Mouse (Mus musculus) stomach, embryonic 14.5 days (tissue): Measurements from ENCODE around the gene Wrap73. TPM values are rescaled to one million over a fixed set of nuclear protein-coding genes. Genes with fewer than 3 reads are reported as not detected.

Source experiments
- ATAC-seq: fragments of 200-750 bp; cut with Nextera tagmentation; 2 replicates; pipeline ENCODE4 v1.8.0; 2017; ENCODE audit warnings: low read depth, moderate TSS enrichment; ENCODE audit not compliant: insufficient number of reproducible peaks, insufficient read depth, low FRiP score
- H3K27ac ChIP-seq: fragments of 300-500 bp; sonication (generic); 2 replicates; pipeline ENCODE4 v1.5.1; 2014; ENCODE audit warnings: mild to moderate bottlenecking, low read length, moderate library complexity, mixed read lengths
- H3K27me3 ChIP-seq: fragments of 300-500 bp; sonication (generic); 2 replicates; pipeline ENCODE4 v1.6.1; 2014; ENCODE audit warnings: low read length, control low read depth, mixed read lengths; ENCODE audit not compliant: control insufficient read depth, insufficient read depth
- H3K36me3 ChIP-seq: fragments of 300-500 bp; sonication (generic); 2 replicates; pipeline ENCODE4 v1.6.1; 2014; ENCODE audit warnings: mild to moderate bottlenecking, control low read depth, low read length, moderate library complexity, mixed read lengths; ENCODE audit not compliant: control insufficient read depth, insufficient read depth
- H3K4me1 ChIP-seq: fragments of 300-500 bp; sonication (generic); 2 replicates; pipeline ENCODE4 v1.6.1; 2014; ENCODE audit warnings: low read length, control low read depth, mixed read lengths; ENCODE audit not compliant: control insufficient read depth, insufficient read depth
- H3K4me2 ChIP-seq: fragments of 300-500 bp; sonication (generic); replicated peaks from 2 replicates; pipeline ENCODE4 v1.6.1; 2014; ENCODE audit warnings: low read depth, low read length, control low read depth
- H3K4me3 ChIP-seq: fragments of 300-500 bp; sonication (generic); 2 replicates; pipeline ENCODE4 v1.5.1; 2014; ENCODE audit warnings: low read depth, low read length, control low read depth
- H3K9ac ChIP-seq: fragments of 300-500 bp; sonication (generic); replicated peaks from 2 replicates; pipeline ENCODE4 v1.6.1; 2014; ENCODE audit warnings: low read depth, mild to moderate bottlenecking, control low read depth, low read length, moderate library complexity, mixed read lengths
- H3K9me3 ChIP-seq: fragments of 300-500 bp; sonication (generic); 2 replicates; pipeline ENCODE4 v1.6.1; 2016; ENCODE audit warnings: low read depth, low read length, control low read depth; ENCODE audit not compliant: control insufficient read depth
- WGBS: fragments of 180-500 bp; shearing (Covaris S2); extraction: QIAGEN DNeasy Blood & Tissue Kit; methylation state at CpG from one replicate; pipeline ENCODE4 v1.1.7; 2014; 5-methylcytosine and 5-hydroxymethylcytosine counted together
- polyA plus RNA-seq: library from polyadenylated mRNA; unstranded; fragments of >200 nt; fragmentation: Nextera tagmentation; extraction: Ambion mirVana; gene quantifications from 2 replicates; pipeline ENCODE4 v1.2.1, GENCODE M21; 2014

Wrap73 gene
- polyA plus RNA-seq, 1 experiment from 2014 or later: 41.4 TPM

DNA sequence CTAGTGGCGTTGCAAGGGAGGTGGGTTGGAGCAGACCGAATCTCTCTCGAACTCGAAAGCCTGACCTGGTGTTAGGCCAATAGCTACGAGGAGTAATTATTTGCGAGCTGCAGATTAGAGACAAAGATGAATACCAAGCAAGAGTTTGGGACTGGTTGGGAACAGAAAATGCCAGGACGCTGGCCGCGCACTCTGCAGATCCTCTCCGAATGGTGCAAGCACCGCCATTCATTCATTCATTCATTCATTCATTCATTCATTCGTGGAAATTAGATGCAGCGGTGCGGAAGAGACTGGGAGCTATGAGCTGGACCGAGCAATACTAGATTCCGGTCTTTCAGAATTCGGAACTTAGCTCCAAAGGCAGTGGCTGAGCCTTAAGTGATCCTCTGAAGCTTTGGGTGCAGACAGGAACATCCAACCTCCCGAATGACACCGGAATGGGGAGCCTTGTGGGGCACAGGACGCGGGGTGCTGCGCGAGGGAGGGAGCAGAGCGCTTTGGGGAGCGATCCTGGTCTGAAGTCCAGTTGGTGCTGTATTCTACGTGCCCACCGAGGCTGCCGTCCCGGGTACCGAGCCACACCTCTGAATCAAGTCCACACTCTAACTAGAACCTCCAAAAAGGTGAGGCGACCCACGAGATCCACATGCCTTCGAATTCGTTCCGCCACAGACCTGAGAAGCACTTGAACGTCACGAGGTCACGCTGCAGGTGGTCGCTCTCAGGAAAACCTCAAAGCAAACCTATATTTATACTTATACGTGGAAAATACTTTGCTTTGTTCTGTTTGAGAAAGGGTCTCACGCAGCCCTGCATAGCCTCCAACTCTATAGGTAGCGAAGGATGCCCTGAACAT, 934 bp upstream of the Wrap73 start:
- WGBS: 2% methylated on average over 42 of the region's 42 CpGs
- Histone ChIP-seq H3K9me3 (no peaks in the 10 kb centered on the region), H3K27me3 (peaks cover 31% of the 10 kb centered on the region), H3K4me3 (0 out of 2 replicates have a peak overlapping the region, but pooled peaks have one; percentile 50), H3K9ac (no peak overlapping the region), H3K36me3 (no peaks in the 10 kb centered on the region), H3K4me1 (peaks cover 20% of the 10 kb centered on the region), H3K27ac (no peak overlapping the region), H3K4me2 (peak overlapping the region; percentile 25; the same call in 1 of the 2 replicates)
- no peak for ATAC-seq

DNA sequence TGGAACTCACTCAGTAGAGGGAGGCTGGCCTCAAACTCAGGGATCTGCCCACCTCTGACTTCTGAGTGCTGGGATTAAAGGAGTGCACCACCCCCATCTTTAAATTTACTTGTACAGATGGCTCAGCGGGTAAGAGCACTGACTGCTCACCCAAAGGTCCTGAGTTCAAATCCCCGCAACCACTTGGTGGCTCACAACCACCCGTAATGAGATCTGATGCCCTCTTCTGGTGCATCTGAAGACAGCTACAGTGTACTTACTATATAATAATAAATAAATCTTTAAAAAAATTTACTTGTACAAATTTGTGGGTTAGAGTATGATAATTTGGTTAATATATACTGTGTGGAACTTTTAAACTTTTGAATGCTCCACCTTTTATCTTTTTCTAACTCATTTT, 2.5 kb downstream of the Wrap73 start:
- Histone ChIP-seq H3K9me3 (no peaks in the 10 kb centered on the region), H3K4me1 (peaks cover 16% of the 10 kb centered on the region; the same call in 1 of the 2 replicates), H3K36me3 (peaks cover 7% of the 10 kb centered on the region), H3K9ac (no peak overlapping the region), H3K4me3 (no peak overlapping the region), H3K27me3 (peaks cover 11% of the 10 kb centered on the region), H3K4me2 (no peak overlapping the region), H3K27ac (no peak overlapping the region)
- no peak for ATAC-seq
- 86% methylated on average over 3 of the region's 3 CpGs for WGBS

DNA sequence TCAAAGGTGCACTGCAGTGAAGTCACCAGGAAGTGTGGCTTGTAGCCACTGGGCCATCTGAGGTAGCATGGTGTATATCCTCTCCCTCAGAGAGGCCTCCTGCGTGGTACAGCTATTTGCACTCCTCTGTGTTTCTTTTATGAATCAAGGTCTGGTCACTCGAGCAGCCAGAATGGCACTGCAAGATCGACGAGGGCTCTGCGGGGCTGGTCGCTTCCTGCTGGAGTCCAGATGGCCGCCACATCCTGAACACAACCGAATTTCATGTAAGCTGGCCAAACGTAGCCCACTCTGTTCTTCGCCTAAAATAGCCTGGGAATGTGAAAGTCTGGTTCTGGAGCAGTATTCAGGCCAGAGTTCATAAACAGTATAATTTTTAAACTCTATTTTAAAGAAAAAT, 4.2 kb downstream of the Wrap73 start:
- WGBS: 84% methylated on average over 10 of the region's 10 CpGs
- no peak overlapping the region for H3K27ac ChIP-seq
- peaks cover 15% of the 10 kb centered on the region for H3K36me3 ChIP-seq
- H3K4me2 ChIP-seq: no peak overlapping the region
- peaks cover 10% of the 10 kb centered on the region; the same call in 1 of the 2 replicates for H3K4me1 ChIP-seq
- no peak for ATAC-seq
- no peak overlapping the region for H3K9ac ChIP-seq
- no peaks in the 10 kb centered on the region; the same call in 1 of the 2 replicates for H3K27me3 ChIP-seq
- H3K4me3 ChIP-seq: no peak overlapping the region
- H3K9me3 ChIP-seq: no peaks in the 10 kb centered on the region

DNA sequence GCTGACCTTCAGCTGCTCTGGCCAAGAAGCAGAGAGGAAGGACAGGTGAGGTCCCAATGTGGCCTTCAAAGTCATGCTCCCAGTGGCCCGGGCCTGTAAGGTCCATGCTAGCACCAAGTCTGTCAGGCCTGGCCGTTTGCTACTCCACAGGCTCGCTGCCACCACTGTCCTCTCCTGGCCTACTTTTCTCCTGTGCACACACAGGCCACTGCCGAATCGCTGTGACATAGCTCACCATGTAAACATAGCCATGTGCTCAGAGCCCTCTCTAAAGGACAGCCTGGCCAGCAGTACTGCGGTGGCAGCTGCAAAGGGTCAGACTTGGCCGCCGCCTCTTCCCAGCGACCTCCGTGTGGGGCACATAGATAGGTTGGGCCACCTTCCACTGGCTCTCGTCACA, 11.9 kb downstream of the Wrap73 start:
- Histone ChIP-seq H3K27me3 (no peaks in the 10 kb centered on the region), H3K4me2 (no peak overlapping the region), H3K9ac (no peak overlapping the region), H3K4me1 (no peaks in the 10 kb centered on the region), H3K4me3 (no peak overlapping the region), H3K36me3 (peaks cover 48% of the 10 kb centered on the region), H3K27ac (no peak overlapping the region), H3K9me3 (no peaks in the 10 kb centered on the region)
- WGBS: 67% methylated on average over 11 of the region's 11 CpGs
- no peak for ATAC-seq

DNA sequence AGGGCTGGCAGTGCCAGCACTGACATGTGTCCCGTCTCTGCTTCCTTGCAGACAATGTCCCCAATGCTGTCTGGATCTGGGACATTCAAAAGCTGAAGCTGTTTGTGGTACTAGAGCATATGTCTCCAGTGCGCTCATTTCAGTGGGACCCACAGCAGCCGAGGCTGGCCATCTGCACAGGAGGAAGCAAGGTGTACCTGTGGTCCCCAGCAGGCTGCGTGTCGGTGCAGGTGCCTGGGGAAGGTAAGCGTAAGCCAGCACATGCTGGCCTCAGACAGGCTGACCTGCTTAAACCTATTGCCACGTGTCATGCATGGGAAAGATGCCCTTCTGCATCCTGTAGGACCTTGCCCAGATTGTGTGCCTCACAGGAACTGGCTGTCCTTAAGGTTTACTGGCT, 13.9 kb downstream of the Wrap73 start:
- H3K9me3 ChIP-seq: no peaks in the 10 kb centered on the region
- ATAC-seq: no peak
- peaks cover 39% of the 10 kb centered on the region for H3K36me3 ChIP-seq
- H3K27ac ChIP-seq: no peak overlapping the region
- WGBS: 83% methylated on average over 7 of the region's 7 CpGs
- H3K9ac ChIP-seq: no peak overlapping the region
- H3K4me2 ChIP-seq: no peak overlapping the region
- peaks cover 6% of the 10 kb centered on the region; the same call in 1 of the 2 replicates for H3K4me1 ChIP-seq
- H3K4me3 ChIP-seq: no peak overlapping the region
- H3K27me3 ChIP-seq: no peaks in the 10 kb centered on the region

DNA sequence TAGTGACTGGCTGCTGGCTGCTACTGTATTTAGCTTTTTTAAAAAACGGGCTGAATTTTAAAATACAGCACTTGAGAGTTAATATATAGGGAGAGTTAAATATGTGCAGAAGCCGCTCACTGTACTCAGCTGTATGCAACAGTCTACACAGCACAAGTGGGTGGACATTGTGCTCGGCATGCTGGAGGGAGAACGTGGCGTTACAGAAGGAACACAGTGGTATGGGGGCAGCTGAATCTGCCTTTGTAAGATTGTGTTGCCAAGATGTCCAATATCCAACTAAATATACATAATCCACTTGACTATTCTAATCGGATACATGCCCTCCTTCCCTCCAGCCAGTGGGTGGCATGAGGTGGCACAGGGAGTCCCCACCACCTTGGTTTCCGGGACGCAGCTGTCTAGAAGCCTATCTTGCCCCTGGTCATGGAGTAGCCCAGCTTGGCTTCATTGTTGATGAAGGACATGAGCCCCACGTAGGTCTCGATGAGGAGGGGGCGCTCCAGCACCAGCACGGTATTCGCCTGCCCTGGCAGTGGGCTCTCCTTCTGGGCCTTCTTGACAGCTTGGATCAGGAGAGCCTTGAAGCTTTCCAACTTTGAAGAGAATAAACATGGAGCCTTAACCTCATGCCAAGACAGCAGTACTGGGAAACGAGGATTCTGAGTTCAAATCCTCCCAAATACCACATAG, 15.9 kb downstream of the Wrap73 start:
- Histone ChIP-seq H3K4me3 (no peak overlapping the region), H3K4me1 (peaks cover 9% of the 10 kb centered on the region; the same call in 1 of the 2 replicates), H3K27me3 (no peaks in the 10 kb centered on the region), H3K4me2 (no peak overlapping the region), H3K27ac (no peak overlapping the region), H3K9me3 (no peaks in the 10 kb centered on the region), H3K36me3 (peaks cover 30% of the 10 kb centered on the region), H3K9ac (no peak overlapping the region)
- 92% methylated on average over 14 of the region's 14 CpGs for WGBS
- ATAC-seq: no peak

DNA sequence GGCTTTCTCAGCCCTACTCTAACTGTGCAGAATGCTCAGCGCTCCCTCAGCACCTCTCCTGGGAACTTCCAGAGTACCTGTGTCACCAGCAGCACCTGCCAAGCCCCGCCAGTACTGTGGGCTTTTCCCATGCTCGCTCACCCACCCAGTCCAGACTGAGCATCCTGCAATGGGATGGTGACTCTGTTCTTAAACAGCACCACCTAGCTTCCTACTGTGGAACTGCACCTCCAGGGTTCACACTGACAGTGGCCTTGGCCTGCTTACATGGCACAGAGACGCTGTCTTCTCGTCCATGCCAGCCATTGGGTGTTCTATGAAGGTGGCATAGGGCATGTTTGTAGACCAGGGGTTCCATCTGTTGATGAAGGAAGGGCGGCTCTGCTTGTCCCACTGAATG, 16.8 kb downstream of the Wrap73 start:
- Histone ChIP-seq H3K27me3 (no peaks in the 10 kb centered on the region), H3K4me3 (no peak overlapping the region), H3K27ac (no peak overlapping the region), H3K4me2 (peak overlapping the region; percentile 82; the same call in 1 of the 2 replicates), H3K4me1 (peaks cover 9% of the 10 kb centered on the region; the same call in 1 of the 2 replicates), H3K9me3 (no peaks in the 10 kb centered on the region), H3K36me3 (peaks cover 24% of the 10 kb centered on the region), H3K9ac (no peak overlapping the region)
- ATAC-seq: no peak
- 18% methylated on average over 6 of the region's 6 CpGs for WGBS

DNA sequence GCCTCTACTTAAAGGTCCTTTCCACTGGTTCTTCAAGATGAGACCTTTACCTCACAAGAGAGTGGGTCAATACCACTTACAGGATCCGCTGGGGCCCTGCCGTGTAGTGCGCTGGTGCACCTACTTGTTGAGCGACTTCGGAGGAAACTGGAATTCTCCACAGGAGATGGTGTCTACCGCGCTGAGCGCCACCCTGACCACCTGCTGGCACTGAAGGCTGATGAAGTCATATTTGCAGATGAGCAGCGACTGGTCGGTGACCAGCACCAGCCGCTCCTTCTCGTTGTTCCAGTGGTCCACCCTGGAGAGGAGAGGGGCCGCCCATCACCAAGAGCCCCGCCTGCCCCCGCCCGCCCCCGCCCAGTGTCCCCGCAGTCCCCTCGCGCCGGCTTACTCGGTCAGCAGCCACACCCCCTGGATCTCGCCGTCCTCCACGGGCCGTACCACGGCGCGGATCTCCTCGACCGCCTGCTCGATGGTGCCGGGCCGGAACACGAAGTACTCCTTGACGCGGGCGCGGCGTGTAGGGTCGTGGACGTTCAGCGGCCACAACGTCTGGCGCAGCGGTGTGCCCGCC, 17.9 kb downstream of the Wrap73 start:
- H3K9me3 ChIP-seq: no peaks in the 10 kb centered on the region
- peak; percentile 43 for ATAC-seq
- peaks cover 23% of the 10 kb centered on the region for H3K36me3 ChIP-seq
- H3K4me2 ChIP-seq: peak overlapping the region; percentile 82
- peak overlapping the region; percentile 82 for H3K4me3 ChIP-seq
- H3K27me3 ChIP-seq: no peaks in the 10 kb centered on the region
- WGBS: 2% methylated on average over 43 of the region's 47 CpGs
- H3K27ac ChIP-seq: 0 out of 2 replicates have a peak overlapping the region, but pooled peaks have one; percentile 11
- peak overlapping the region; percentile 54 for H3K9ac ChIP-seq
- peaks cover 9% of the 10 kb centered on the region; the same call in 1 of the 2 replicates for H3K4me1 ChIP-seq
